Mouse (Mus musculus) adrenal gland, adult (tissue): ENCODE data around the gene Mgat4a.
A peak's percentile ranks its signal among the peaks of the same experiment; 100 is the strongest.
"Not testable (repeated sequence)": the region's sequence is repeated elsewhere in the genome, so short reads cannot be mapped to it uniquely, and the experiment has no call there.

ENCODE experiments used
- DNase-seq, 2 experiments: peaks; one replicate each; pipeline ENCODE4 v3.0.0; 2022 to 2023; ENCODE audit warnings: low spot score in 1 of 2; ENCODE audit not compliant: inconsistent age in 2 of 2

The Mgat4a gene

DNA sequence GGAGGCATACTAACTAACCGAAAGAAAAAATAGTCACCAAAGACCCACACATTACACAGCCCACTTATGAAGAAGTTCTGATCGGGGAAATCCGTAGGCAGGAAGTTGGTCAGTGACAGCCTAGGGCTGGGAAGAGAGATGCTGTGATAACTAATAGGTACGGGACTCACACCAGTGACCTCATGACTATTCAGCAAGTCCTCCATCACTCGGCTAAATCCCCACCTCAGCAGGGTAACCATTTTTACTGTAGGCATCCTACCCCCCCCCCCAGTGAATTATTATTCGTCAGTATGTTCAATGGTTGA is 8.3 kb downstream of the Mgat4a start:
- no peak for DNase-seq

DNA sequence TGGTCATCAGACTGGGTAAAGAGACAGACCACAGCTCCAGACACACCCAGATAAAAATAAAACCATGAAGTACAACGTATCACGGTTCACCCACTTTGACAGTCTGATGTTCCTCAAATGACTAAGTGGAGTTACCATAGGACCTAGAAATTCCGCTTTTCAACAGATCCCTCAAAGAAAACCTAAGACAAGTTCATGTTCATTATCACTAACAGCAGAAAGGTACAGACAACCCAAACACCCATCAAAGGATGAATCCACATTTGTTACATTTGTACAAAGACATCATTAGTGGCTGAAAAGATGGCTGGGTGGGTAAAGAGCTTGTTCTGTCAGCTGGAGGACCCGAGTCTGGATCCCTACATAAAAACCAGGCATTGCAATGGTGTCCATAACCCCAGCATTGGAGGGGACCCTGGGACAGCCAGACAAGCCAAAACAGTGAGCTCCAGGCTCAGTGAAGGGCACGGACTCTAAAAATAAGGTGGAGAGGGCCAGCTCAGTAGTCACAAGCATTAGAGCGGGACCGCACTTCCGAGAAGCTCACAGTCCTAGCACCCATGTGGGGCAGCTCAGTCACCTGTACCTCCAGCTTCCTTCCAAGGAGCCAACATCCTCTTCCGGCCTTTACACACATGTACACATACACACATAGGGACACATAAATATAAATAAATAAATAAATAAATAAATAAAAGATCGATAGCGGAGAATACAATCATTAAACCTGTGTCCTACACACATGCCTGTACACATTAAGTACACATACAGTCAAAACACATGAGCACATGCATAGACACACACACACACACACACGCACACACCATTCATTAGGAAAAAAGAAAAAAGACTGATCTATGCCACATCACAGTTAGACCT is 8.9 kb downstream of the Mgat4a start:
- no peak for DNase-seq

DNA sequence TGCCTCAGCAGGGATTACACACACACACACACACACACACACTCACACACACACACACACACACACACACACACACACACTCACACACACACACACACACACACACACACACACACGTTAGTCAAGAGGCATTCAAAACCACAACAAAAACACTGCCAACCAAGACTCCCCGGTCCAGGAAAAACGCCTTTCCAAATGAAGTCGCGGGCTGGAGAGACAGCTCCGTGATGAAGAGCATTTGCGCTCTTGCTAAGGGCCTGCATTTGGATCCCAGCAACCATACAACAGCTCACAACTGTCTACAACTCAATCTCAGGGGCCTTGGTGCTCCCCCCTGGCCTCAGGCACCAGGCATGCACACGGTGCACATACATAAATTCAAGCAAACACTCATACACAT is 10.8 kb downstream of the Mgat4a start:
- DNase-seq: no peak

GRCm38 (mm10) chr1:37526257-37526656 is 14.6 kb downstream of the Mgat4a start:
- no peak for DNase-seq

GRCm38 (mm10) chr1:37524669-37525068 is 16.1 kb downstream of the Mgat4a start:
- DNase-seq: no peak

DNA sequence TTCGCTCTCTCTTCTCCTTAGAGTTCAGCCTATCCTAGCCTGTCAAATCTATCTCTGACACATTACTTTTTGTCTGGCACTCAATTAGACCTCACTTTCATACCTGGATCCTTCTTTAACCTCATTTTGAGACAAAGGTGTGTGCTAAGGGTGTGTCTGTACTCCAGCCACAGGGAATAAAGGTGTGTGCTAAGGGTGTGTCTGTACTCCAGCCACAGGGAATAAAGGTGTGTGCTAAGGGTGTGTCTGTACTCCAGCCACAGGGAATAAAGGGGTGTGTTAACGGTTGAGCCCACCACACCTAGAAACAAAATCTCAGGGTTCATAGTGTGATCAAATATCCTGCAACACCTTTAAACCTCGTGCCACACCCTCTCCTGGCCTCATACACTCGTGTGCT is 16.7 kb downstream of the Mgat4a start:
- not testable (repeated sequence) for DNase-seq

GRCm38 (mm10) chr1:37523548-37523947 is 17.3 kb downstream of the Mgat4a start:
- not testable (repeated sequence) for DNase-seq

GRCm38 (mm10) chr1:37522101-37522500 is 18.7 kb downstream of the Mgat4a start:
- no peak for DNase-seq

DNA sequence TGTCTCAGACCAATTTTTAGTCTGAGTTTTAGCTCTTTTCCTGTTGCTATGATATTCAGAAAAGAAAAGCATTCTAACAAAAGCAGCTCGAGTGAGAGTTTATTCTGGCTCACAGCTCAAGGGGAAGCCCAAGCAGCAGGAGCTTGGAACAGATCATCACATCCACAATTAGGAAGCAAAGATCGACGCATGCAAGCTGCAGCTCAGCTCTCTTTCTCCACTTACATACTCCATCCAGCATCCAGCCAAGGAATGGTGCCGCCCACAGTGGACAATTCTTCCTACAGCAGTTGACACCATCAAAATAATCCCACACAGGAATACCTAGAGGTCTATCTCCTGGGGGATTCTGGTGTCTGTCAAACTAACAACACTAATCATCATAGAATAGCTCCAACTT is 22.0 kb downstream of the Mgat4a start:
- DNase-seq: no peak

DNA sequence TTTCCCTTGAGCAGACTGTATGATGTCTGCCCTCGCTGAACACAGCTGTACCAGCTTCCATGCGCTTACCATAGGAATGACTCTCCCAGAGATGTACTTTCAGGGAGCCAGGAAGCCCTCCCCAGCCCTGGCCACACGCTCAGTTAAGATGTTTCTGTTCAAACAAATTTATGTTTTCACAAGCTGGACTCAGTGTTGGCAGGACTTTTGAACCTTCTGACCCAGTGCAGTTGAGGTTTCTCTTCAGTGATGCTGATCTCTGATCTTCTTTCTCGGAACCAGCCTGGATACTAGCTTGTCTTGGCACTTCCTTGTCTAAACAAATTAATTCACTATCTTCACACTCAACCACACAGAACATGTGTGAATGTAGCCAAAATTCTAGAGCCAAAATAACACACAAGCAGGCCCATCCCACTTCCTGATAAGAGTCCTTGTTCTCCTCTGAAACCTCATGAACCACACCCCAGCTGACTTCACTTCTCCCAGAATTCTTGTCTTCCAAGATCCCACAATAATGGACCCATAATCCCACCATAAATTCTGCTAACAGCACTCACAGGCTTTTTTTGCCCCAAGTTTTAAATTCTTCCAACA is 22.6 kb downstream of the Mgat4a start:
- DNase-seq: no peak

DNA sequence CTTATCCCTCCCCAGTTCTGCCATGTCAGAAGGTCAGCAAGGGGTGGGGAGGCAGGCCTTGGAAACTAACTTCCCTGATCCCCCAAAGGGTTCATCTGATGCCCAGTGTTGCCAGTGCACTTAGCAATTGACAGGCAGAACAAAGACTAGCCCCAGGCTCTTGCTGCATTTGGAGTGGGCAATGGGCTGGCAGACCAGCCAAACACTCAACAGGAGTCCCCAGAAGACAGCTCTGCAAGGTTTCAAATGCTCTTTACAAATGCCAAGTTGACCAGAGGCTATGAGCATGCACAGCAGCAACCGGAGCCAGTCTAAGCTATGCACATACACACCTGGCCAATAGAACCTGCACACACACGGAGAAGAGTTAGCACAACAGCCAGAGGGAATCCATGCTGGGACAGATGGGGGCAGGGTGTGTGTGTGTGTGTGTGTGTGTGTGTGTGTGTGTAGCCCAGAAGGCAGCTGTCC is 27.8 kb downstream of the Mgat4a start:
- no peak for DNase-seq

DNA sequence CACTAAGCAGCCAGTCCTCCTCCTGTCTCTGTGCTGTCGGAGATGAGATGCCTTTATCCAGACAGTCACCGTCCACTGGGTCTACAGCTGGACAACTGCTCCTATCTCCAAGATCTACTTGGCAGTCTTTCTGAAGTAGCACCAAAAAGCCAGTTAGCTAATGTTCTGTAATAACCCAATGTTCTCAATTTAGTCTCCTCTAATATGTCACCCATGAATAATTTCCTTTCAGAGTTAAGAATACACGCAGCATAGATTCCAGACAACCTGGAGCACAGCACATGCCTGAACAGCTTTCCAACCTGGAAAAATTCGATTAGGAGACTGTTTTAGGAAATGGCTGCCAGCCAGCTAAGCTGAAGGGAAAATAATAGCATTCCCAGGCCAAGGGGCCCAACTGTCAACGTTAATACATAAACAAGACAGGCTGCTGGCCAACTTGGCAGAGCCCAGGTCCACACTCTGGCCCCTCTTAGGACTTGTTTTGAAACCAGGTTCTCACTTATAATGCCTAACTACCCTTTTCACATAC is 28.6 kb downstream of the Mgat4a start:
- peak in 1 of 2 experiments; percentile 49 for DNase-seq

GRCm38 (mm10) chr1:37510193-37510592 is 30.6 kb downstream of the Mgat4a start:
- no peak for DNase-seq

- DNase-seq: peak; percentile 32 to 67
These were observed 31.4 kb downstream of the Mgat4a start for GRCm38 (mm10) chr1:37509437-37509836.

GRCm38 (mm10) chr1:37505348-37505730 is 35.5 kb downstream of the Mgat4a start:
- no peak for DNase-seq

DNA sequence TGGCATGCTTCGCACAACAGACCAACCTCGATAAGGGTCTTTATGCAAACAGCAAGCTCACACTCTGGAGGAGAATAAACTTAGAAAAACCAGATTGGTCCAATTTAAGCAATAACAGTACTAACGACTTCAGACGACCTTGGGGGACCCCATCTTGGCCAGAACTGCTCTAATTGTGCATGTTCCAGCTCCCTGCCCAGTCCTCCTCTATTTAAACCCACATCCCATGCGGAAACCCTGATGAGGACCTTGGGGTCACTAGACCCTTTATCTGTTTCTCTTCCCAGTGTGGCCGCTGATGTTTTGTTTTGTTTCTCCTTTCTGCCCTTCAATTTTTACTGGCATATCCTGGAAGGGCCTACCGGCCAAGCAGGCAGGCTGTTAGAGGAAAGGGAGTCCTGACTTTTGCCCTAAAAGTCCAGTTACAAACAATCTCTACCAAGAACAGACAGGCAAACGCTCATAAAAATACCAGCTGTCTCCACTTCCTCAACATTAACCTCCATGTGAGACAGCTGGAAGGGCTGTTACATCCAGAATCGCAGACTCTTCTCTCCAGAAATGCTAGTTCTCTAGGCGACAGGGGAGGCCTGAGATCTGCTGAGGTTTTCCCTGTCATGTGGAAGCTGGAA is 36.0 kb downstream of the Mgat4a start:
- DNase-seq: no peak

DNA sequence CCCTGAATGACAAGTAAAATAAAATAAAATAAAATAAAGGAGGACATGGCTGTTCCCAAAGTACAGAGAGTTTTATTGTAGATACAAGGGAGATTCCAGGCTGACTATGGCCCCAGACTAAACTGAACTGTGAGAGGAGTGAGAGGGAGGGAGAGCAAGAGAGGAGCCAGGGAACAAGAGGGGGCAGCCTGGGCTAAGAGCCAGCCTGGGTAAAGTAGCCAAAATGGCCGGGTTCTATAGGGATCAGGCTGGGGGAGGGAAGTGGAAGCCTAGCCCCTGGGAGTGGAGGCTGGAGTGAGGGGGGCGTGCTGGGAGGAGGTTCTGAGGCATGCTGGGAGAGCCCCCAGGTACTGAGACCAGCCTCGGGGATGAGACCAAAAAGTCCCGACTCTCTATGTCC is 37.2 kb downstream of the Mgat4a start:
- DNase-seq: no peak

- DNase-seq: no peak
These were observed 38.5 kb downstream of the Mgat4a start for GRCm38 (mm10) chr1:37502354-37502753.

DNA sequence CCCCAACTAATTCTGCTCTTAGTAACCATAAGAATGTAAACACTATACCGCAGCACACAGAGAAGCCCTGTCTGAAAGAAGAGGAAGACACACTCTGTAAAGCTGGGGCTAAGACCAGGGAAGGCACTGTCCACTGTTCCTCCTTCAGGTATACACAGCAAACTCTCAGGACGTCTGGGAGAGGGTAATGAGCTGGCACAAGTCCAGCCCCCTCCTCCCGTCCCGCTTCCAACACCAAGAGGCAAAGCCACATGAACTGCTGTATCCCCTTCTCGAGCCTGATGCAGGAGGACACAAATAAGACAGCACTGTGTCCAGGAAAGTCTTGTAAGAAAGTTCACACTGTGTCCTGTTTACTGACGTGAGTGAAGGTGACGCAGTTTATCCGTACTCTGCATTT is 40.1 kb downstream of the Mgat4a start:
- DNase-seq: no peak

DNA sequence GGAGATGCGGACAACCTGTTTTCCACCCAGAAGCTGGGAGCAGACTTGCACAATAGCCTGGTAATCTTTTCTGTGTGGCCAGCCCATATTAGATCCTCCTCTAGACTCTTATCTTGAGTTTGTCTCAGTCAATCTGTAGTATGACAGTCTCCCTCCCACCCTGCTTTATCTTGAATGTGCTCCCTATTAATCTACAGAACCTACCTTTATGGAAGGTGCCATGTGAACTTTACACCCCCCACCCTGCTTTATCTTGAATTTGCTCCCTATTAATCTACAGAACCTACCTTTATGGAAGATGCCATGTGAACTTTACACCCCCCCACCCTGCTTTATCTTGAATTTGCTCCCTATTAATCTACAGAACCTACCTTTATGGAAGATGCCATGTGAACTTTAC is 41.4 kb downstream of the Mgat4a start:
- not testable (repeated sequence) for DNase-seq

- DNase-seq: no peak
These were observed 41.9 kb downstream of the Mgat4a start for GRCm38 (mm10) chr1:37498911-37499310.
